Mouse (Mus musculus) hindlimb bud, embryonic 11.5 days (tissue): ENCODE results near the gene Sfmbt1.

Experiments
- DNase-seq: peaks from one replicate; pipeline ENCODE4 v3.0.0-alpha.2; 2012; ENCODE audit warnings: low read depth, low spot score; ENCODE audit errors: extremely low spot score

Sfmbt1 gene

DNA sequence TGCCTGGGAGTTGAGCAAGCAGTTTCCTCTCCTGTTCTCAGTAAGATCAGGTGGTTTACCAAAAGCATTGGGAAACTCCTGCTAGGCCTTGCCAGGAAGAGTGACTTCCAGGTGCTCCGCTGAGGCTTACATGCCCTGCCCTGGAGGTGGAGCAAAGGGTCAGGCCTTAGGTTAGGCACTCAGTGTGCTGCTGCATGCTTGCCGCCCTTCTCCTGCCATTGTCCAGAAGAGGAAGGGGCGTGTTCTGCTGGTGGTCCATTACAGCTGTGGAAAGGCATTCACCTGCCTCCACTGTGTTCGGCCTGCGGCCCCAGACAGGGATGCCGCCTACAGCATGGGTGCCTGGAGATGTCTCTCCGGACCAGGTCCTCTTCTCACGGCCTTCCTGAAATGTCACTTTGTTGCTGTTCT, 154.7 kb downstream of the Sfmbt1 start:
- no peak for DNase-seq

GRCm38 (mm10) chr14:30870206-30871147, 155.8 kb downstream of the Sfmbt1 start:
- no peak for DNase-seq
